Mouse (Mus musculus) CD4-positive naive resting alpha-beta T cell, adult 57 days (primary cell): ENCODE results near the gene Thoc6. TPM values are rescaled to one million over a fixed set of nuclear protein-coding genes. Genes with fewer than 3 reads are reported as not detected.

Experiments used
- total RNA-seq: library from RNA; stranded (reverse); gene quantifications from one replicate; pipeline ENCODE4 v1.2.4, GENCODE M21; 2023

Gene Thoc6
- 22.4 TPM for total RNA-seq

DNA sequence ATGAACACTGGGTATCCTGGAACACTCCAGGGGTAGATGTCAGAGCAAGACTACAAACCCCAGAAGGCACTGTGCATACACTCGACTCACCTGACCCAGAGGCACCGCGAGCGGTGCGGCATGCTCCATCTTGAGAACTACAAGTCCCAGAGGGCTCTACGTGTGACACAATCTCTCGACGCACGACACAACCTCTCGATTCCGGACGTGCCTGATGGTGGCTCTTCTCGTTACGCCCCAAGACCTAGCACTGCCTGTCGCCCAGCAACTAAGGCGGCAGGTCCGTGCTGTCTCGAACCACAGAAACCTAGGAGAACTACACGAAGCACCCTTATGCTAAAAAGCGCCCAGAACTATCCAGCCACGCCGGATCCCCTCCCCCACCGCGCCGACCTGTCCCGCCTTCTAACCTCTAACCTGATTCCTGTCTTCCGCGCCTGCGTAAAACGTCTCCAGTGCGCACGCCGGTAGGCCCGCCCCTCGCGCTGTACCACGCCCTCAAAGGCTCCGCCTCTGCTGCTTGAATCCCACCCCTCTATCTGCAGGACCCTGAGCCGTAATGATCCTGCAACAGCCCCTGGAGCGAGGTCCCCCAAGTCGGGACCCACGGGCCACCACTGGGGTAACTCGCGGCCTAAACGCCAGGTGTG is at the start of gene Thoc6, which contains the start of gene Hcfc1r1:
Thoc6 (minus strand) TSS at position 459 of the 650 bp plus-strand sequence.
Hcfc1r1 (plus strand) TSS at position 173 of the 650 bp plus-strand sequence.

GRCm38 (mm10) chr17:23722376-23723125 is 48.9 kb upstream of the Thoc6 start, which contains the start of gene 1520401A03Rik:
TSS of gene 1520401A03Rik (minus strand) at chr17:23722783.

DNA sequence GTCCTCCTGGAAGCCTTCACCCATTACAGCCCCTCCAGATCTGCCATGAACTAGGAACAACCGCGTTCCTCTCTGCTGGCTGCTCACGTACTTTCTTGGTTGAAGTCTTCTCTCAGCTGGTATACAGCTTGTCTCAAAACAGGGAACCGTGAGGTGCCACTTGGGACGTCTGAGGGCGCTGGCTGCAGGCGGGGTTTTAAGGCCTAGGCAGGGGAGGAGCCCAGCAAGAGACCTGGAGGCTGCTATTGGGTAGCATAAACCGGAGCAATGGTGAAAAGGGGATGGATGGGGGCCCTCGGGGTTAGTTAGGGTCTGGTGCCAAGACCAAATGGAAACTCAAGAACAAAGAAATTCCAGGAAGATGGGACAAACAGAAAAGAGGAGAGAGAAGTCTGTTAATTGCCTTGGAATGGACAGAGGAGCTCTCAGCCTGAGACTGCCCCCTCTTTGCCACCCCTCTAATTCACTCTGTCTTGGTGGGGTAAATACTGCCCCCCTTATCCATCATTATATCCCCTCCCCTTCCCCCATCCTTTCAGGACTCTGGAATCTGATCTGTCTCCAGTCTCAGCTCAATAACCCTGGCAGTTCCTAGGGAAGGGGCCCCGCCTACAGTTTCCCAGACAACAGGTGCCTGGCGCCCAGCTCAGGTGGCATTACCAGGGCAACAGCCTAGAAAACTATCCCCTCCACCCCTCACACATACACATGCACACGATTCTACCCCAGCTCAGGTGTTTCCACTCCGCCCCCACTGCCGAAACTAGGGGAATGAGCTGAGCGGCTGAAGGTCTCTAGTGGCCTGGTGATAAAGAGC is 10.4 kb upstream of the Thoc6 start, which contains the start of gene Cldn9:
Cldn9 (minus strand) TSS at position 171 of the 817 bp plus-strand sequence.

DNA sequence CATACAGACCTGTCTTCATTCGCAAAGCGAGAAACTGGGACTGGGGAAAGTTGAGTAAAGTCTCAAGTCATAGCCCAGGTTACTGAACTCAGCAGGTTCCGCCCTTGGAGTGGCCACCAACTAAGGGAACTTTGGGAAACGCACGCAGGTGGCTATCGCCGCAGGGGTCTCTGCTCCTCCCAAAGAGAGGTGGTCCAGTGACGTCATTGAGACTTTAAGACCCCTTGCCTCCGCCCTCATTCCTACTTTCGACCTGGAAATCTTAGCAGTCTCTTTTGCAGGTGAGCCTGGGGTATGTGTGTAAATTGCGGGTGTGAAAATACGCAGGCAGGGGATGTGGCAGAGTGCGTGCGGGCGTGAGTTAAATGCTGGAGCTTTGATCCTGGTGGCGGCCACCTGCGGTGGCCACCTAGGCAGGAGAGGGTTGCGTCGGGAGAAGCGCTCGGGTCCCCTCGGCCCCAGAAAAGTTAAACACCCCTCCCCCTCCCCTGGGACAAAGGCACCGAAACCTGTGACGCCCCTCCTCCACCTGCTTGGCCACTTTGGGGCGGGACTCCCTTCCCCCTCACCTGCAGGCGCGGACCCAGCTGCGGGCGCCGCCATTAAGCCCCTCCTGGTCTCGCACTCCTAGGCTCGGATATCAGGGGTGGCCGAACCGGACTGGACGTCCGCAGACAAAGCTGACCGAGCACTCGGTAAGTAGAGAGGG is 5.6 kb upstream of the Thoc6 start, which contains the start of gene Cldn6:
Cldn6 (plus strand) TSS at position 123 of the 709 bp plus-strand sequence.

GRCm38 (mm10) chr17:23677236-23677679 is 3.6 kb upstream of the Thoc6 start, which contains the start of gene Tnfrsf12a:
TSS of gene Tnfrsf12a (minus strand) at chr17:23677468.

DNA sequence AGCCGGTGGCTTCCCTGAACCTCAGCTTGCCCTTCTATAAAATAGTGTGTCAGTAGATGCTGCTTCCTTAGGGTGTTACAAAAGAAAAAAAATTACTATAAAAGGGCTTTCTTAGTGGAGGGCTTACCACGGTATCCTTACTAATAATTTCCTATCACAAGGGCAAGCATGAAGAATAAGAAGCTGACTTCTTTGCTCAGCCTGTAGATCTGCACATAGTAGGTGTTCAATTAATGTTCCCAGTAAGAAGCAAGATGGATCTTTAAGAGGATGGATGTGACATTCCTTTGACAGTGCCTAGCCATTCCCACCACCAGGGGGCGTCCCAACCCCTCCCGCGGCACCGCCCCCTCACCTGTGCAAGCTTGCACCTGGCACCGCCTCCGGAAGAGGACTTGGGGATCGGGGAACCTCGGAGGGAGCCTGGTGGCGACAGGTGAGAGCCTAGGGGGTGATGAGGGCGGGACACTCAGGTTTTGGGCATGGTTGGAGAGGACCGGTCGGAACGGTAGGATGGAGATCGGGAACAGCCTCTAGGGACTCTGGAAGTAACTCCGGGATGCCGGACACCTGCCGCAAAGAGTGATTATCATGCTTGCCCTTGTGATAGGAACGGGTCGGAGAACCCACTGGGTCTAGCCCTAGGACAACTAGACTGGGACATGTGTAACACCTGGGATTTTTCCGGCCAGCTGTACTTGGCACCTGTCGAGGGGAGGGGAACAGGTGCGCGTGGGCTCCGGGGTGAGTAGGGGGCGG is 13.4 kb downstream of the Thoc6 start, which contains the start of gene Bicdl2:
Bicdl2 (plus strand) TSS at position 390 of the 759 bp plus-strand sequence.

GRCm38 (mm10) chr17:23644613-23645495 is 28.8 kb downstream of the Thoc6 start, which contains the start of gene Mmp25:
TSS of gene Mmp25 (minus strand) at chr17:23645277.

Other genes starting within 250 kb of the Thoc6 start
- not detected for gene Vmn2r117, start 194.2 kb downstream of the Thoc6 start, total RNA-seq
- 8.7 TPM for gene Zfp213, start 109.6 kb downstream of the Thoc6 start, total RNA-seq
- gene Zfp13, start 74.4 kb downstream of the Thoc6 start, total RNA-seq: not detected
- 0.86 TPM for gene Zscan10, start 73.0 kb downstream of the Thoc6 start, total RNA-seq
- 0.41 TPM for gene Mmp25, start 28.6 kb downstream of the Thoc6 start, total RNA-seq
- gene Bicdl2, start 13.4 kb downstream of the Thoc6 start, total RNA-seq: not detected
- gene Hcfc1r1, start 286 bp downstream of the Thoc6 start, total RNA-seq: 39.5 TPM
- gene Tnfrsf12a, start 3.6 kb upstream of the Thoc6 start, total RNA-seq: 61.0 TPM
- not detected for gene Cldn6, start 5.4 kb upstream of the Thoc6 start, total RNA-seq
- gene Cldn9, start 10.1 kb upstream of the Thoc6 start, total RNA-seq: not detected
- not detected for gene 1520401A03Rik, start 48.9 kb upstream of the Thoc6 start, total RNA-seq
- 36.2 TPM for gene Pkmyt1, start 52.5 kb upstream of the Thoc6 start, total RNA-seq
- 2.6 TPM for gene Paqr4, start 67.0 kb upstream of the Thoc6 start, total RNA-seq
- gene Kremen2, start 72.0 kb upstream of the Thoc6 start, total RNA-seq: 0.89 TPM
- gene Flywch1, start 97.7 kb upstream of the Thoc6 start, total RNA-seq: 27.5 TPM
- gene Flywch2, start 112.2 kb upstream of the Thoc6 start, total RNA-seq: not detected
- gene Srrm2, start 116.7 kb upstream of the Thoc6 start, total RNA-seq: 1,442 TPM
- 199 TPM for gene Elob, start 155.3 kb upstream of the Thoc6 start, total RNA-seq
- not detected for gene Prss33, start 162.2 kb upstream of the Thoc6 start, total RNA-seq
- not detected for gene Prss32, start 170.0 kb upstream of the Thoc6 start, total RNA-seq
- gene Prss41, start 170.3 kb upstream of the Thoc6 start, total RNA-seq: 1.4 TPM
- not detected for gene Prss21, start 194.2 kb upstream of the Thoc6 start, total RNA-seq
- not detected for gene Dcpp1, start 207.0 kb upstream of the Thoc6 start, total RNA-seq
- gene Dcpp2, start 207.0 kb upstream of the Thoc6 start, total RNA-seq: not detected
- not detected for gene Dcpp3, start 243.6 kb upstream of the Thoc6 start, total RNA-seq